Mouse (Mus musculus): ENCODE results near the gene Galnt10.

Galnt10 gene

DNA sequence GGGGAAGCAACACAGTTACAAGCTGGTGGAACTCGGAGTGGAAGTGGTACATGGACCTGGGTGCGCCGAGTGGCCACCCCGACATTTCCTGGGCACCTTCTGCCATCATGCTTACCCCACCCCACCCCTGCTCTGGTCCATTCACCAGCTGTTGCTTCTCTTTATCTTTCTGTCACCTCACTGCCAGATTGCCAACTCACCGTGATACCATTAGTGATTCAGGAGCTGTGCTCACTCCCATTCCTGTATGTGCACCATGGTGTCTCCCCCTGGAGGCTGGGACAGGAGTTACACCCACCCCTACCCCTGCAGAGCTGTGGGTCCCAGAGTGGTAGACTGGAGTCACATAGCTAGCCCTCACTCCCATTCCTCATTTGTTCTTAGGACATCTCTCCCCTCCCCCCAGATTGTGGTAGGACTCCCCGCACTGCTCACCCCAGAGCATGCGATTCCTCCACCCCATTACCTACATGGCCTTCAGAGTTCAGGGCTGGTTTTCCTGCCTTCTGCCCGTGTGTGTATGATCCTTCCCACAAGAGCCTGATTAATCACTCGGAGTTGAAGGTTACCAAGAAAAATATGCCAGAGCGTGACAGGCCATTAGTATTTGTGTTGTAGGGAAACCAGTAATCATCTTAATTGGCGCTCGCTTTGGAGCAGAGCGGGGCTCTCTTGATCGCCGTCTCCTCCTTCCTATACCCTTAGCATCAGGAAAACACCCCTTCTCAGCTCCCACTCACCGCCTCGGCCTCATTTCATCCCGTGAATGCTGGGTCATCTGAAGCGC is 102.2 kb downstream of the Galnt10 start:
- no peak for DNase-seq

GRCm38 (mm10) chr11:57753538-57754203 is 108.4 kb downstream of the Galnt10 start:
- DNase-seq = no peak

GRCm38 (mm10) chr11:57758621-57759020 is 113.4 kb downstream of the Galnt10 start:
- no peak for DNase-seq

GRCm38 (mm10) chr11:57760509-57761058 is 115.3 kb downstream of the Galnt10 start:
- DNase-seq = no peak

- no peak for DNase-seq
Observed at GRCm38 (mm10) chr11:57761347-57761746, 116.1 kb downstream of the Galnt10 start.

DNA sequence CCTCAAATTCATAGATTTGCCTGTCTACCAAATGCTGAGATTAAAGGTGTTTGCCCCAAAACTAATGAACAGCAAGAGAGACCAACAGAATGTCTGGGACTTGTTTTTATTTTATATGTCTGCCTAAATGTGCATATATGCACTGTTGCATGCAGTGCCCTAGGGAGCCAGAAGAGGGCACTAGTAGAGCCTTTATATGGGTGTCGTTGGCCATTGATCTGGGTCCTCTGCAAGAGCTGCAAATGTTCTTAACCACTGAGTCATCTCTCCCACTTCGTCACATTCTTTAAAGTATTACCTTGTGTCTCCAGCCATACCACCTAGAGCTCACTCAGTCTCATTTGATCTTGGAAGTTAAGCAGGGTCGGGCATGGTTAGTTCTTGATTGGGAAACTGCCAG is 118.9 kb downstream of the Galnt10 start:
- DNase-seq = no peak

GRCm38 (mm10) chr11:57766617-57767016 is 121.4 kb downstream of the Galnt10 start:
- DNase-seq = no peak

DNA sequence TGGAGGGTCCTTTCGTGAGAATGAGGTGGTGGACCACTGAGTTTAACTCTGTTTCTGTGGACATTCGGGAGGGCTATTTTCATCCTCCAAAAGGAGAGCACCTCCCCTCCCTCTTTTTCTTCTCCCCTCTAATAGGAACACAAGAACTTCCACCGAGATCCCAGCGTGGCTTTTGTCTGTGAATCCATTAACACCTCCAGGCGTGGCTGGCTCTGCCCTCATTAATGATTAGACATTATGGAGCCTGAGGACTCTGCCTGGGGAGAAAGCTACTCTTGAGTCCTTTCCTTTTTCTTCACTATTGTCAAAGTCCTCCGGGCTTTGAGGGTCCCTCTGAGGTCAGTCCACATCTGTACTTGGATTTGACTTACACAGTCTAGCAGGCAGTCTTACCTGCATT is 121.9 kb downstream of the Galnt10 start:
- DNase-seq = no peak

DNA sequence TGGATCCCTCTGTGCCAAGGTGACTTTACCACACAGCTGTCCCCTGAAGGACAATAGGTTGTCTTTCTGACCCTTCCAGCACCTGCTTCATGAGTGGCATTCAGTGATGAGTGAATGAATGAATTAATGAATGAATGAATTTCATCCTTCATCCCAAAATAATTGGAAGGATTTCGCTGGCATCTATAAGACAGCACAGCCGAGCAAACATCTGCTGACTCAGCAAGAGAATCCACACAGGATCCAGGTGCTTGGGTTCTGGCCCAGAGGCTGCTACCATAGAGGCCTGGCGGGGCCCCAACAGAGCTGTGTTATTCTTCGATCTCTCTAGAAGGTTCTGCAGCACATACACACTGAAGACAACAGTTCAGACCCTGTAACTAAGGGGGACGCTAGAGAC is 125.5 kb downstream of the Galnt10 start:
- DNase-seq = no peak

GRCm38 (mm10) chr11:57771676-57772075 is 126.4 kb downstream of the Galnt10 start:
- DNase-seq = no peak

DNA sequence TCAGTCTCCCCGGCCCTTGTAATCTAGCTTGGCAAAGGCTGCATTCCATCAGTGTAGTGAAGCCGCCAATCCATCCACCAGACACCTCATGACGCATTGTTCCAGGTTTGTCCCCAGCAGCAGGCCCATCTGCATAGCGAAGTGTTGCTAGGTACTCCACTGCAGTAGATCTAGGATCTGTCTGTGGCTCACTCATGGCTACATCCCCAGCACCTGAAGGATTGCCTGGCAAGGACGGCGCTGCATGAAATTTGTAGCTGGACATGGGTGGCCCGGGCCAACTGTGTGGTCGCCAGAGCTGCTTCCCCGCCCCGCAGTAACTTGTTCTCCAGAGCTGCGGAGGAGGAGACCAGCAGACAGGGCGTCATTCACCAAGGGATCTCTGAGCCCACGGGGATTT is 128.2 kb downstream of the Galnt10 start:
- no peak for DNase-seq

DNA sequence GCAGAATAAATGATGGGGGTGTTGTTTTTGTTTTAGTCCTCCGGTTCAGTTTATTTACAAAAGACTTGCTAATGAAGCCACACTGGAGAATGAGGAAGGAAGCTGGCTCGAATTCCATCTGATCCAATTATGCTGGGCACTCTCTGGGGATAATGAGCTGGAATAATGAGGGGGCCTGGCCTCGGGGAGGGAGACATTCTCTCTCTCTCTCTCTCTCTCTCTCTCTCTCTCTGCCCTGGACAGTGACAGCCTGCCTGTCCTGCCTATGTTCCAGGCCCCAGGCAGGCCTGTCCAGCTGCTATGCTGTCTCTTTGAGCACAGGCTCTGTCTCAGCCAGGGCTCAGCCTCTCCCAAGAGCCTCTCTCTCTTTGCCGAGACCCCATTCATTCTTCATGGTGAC is 128.7 kb downstream of the Galnt10 start:
- peak; percentile 9 for DNase-seq

GRCm38 (mm10) chr11:57775868-57776267 is 130.6 kb downstream of the Galnt10 start:
- DNase-seq = no peak

DNA sequence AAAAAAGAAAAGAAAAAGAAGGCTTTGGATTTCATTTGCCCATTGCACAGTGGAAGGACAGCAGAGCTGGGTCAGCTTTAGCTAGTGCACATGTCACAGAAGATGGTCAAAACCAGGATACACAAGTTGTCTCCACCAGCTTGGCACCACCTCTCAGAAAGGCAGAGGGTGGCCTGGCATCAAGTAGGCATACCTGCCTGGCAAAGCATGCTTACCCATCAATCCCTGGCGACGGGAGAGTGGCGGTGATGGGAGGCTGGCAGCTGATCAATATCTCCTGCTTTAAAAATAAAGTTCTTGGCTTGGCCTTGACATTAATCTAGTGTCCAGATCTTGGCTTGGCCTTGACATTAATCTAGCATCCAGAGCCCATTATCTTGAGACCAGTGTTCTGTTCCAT is 131.3 kb downstream of the Galnt10 start:
- DNase-seq = no peak

DNA sequence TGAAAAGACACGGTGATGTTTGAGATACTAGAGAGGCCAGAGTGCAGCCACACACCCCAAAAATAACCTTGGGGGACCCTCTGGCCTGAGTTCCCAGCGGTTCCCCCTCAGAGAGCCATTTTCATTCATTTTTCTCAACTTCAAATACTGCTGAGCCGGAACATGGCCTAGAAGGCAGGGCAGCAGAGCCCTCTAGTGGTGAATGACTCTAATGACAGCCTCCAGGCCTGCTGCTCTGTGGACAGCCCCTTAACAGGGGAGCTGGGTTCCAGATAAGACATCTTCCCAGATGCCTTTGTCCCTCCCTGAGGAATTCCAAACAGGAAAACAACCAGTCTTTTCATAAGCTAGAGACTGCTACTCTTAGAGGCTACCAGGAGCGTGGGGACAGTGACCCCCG is 133.1 kb downstream of the Galnt10 start:
- no peak for DNase-seq

DNA sequence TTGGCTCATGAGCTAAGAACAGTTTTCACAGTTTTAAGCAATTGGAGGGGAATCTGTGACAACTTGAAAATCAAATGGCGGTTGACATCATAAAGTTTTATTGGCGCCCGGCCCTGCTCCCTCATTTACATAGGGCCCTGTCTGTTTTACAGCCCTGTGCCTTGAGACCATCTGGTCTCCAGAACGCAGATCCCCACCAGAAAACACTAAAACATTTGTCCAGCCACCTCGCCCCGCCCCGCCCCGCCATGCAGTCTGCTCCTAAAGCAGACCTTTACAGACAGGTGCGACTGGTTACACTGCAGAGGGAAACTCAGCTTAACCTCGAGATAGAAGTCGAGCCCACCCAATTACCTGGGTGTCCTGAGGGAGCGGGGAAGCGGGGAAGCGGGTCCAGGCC is 134.6 kb downstream of the Galnt10 start:
- no peak for DNase-seq

GRCm38 (mm10) chr11:57786616-57787418 is 141.6 kb downstream of the Galnt10 start:
- DNase-seq = peak; percentile 45

- no peak for DNase-seq
Observed at GRCm38 (mm10) chr11:57787913-57788312, 142.7 kb downstream of the Galnt10 start.

DNA sequence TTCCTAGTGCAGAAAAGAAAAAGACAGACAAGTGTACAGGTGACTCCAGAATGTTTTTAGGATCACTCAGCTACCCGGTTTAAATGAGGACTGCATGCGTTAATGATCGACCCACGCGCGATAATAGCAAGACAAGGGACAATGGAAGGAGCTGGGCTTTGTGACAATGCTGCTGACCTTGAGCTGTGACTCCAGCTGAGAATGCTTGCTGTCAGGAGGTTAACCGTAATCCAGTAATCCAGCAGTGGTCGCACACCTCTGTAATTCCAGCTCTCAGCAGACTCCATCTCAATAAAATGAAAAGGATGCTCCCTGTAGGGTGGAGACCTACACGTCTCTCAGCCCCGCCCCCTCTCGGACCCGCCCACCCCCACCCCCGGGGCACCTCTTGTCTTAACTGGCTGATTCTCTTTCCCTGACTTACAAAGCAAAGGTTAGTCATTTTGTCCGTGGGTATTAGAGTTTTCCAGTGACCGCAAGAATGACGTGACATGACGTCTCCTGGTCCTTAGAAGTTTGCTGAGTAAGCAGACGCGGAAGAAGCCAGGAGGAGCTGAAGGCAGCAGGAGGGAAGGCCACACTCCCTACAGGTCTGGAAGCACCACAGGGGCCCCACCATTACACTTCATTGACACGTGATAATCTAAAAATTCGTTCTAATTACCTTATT is 145.8 kb downstream of the Galnt10 start:
- DNase-seq = no peak

DNA sequence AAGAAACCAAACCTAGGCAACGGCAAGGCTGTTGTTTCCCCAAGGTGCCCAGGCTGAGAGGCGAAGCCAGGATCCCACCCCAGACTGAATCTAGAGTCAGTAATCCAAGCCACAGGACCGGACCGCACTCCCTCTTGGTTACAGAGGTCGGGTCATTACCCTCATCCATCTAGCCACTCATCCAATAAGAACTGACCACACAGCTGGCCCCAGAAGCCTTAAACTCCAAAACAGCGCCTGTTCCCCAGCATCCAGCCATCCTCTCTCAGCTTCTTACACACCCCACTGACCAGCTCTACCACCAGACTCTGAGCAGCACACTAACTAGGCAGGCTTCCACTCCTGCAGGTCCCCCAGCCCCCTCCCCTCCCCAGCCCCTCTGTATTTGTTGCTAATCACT is 149.8 kb downstream of the Galnt10 start:
- no peak for DNase-seq

DNA sequence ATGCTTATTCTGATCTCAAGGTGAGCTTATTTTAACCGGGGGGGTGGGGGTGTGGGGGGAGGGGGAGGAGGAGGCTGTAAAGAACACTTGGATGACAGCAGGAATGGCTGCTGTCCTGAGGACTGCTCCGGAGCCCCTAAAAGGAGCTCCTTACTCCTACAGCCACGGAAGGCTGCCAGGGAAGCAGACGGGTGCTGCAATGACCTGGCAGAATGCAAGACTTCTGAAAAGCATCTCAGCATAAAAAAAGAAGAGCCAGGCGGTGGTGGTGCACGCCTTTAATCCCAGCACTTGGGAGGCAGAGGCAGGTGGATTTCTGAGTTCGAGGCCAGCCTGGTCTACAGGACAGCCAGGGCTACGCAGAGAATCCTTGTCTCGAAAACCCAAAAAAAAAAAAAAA is 152.6 kb downstream of the Galnt10 start:
- no peak for DNase-seq

- DNase-seq = no peak
Observed at GRCm38 (mm10) chr11:57799456-57799855, 154.2 kb downstream of the Galnt10 start.

Data from layer of hippocampus, adult 9-11 months (tissue).